Mouse (Mus musculus): ENCODE results near the gene Ppm1m. TPM values are rescaled to one million over a fixed set of nuclear protein-coding genes. Genes with fewer than 3 reads are reported as not detected.
A peak's percentile ranks its signal among the peaks of the same experiment; 100 is the strongest.

The Ppm1m gene
- polyA plus RNA-seq, 1 experiment from 2014 or later: 11.1 TPM

GRCm38 (mm10) chr9:106230734-106231106 is 31.2 kb upstream of the Ppm1m start:
- H3K27me3 ChIP-seq (ENCODE audit: insufficient read depth, low read length): peaks cover 4% of the 10 kb centered on the region; the same call in 1 of the 2 replicates
- 33% methylated on average over 3 of the region's 3 CpGs for WGBS (ENCODE audit: insufficient replicate concordance)
- H3K9ac ChIP-seq (replicated peaks): no peak overlapping the region
- H3K4me1 ChIP-seq (ENCODE audit: insufficient read depth): peaks cover 10% of the 10 kb centered on the region
- H3K9me3 ChIP-seq (ENCODE audit: low read length): no peaks in the 10 kb centered on the region
- H3K27ac ChIP-seq (ENCODE audit: low read depth): peak overlapping the region; percentile 58
- H3K4me3 ChIP-seq (ENCODE audit: low read depth, low read length): no peak overlapping the region
- peaks cover 29% of the 10 kb centered on the region for H3K36me3 ChIP-seq (replicated peaks; ENCODE audit: insufficient read depth, low read length)
- TF ChIP-seq EP300 (IDR thresholded peaks at IDR 0.05; ENCODE audit: low read depth) (no peak), CTCF (IDR thresholded peaks at IDR 0.05; ENCODE audit: low read depth) (peak; percentile 38; the same call in 1 of the 2 replicates)
- ATAC-seq (no peak), DNase-seq (no peak)
- H3K4me2 ChIP-seq (ENCODE audit: low read depth, low read length): no peak overlapping the region

DNA sequence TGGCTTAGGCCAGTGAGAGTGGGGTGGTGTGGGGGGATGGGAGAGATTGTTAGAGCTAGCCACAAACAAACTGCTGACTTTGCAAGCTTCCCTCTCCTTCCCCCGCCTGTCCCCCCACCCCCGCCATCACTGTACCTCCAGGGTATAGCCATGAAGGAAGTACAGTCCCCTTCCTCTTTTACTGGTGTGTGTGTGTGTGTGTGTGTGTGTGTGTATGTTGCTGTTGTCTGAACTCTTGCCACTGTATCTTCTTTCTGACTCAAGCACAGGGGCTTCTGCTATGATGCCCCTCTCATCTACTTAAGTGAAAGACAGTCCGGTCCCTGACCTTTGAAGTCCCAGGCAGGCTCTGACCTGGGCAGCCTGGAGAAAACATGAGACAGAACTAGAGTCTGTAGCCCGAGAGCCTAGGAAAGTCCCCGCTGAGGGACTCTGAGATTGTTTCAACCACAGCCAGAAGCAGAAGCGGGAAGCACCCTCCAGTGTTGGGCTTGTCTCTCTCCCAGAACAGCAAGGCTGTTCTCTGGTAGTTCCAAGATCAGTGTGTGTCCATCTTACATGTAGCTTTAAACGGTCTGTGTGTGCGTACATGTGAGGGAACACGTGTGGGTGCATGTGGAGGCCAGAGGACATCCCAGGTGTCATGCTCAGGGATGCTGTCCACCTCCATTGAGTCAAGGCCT is 30.6 kb upstream of the Ppm1m start:
- Histone ChIP-seq H3K27me3 (ENCODE audit: insufficient read depth, low read length) (peaks cover 4% of the 10 kb centered on the region; the same call in 1 of the 2 replicates), H3K4me1 (ENCODE audit: insufficient read depth) (peaks cover 11% of the 10 kb centered on the region), H3K27ac (ENCODE audit: low read depth) (peak overlapping the region; percentile 58), H3K4me3 (ENCODE audit: low read depth, low read length) (no peak overlapping the region), H3K4me2 (ENCODE audit: low read depth, low read length) (no peak overlapping the region), H3K36me3 (replicated peaks; ENCODE audit: insufficient read depth, low read length) (peaks cover 24% of the 10 kb centered on the region), H3K9ac (replicated peaks) (no peak overlapping the region), H3K9me3 (ENCODE audit: low read length) (no peaks in the 10 kb centered on the region)
- WGBS (ENCODE audit: insufficient replicate concordance): 51% methylated on average over 9 of the region's 9 CpGs
- TF ChIP-seq EP300 (IDR thresholded peaks at IDR 0.05; ENCODE audit: low read depth): no peak
- TF ChIP-seq CTCF (IDR thresholded peaks at IDR 0.05; ENCODE audit: low read depth): no peak
- DNase-seq (no peak), ATAC-seq (peak; percentile 52)

DNA sequence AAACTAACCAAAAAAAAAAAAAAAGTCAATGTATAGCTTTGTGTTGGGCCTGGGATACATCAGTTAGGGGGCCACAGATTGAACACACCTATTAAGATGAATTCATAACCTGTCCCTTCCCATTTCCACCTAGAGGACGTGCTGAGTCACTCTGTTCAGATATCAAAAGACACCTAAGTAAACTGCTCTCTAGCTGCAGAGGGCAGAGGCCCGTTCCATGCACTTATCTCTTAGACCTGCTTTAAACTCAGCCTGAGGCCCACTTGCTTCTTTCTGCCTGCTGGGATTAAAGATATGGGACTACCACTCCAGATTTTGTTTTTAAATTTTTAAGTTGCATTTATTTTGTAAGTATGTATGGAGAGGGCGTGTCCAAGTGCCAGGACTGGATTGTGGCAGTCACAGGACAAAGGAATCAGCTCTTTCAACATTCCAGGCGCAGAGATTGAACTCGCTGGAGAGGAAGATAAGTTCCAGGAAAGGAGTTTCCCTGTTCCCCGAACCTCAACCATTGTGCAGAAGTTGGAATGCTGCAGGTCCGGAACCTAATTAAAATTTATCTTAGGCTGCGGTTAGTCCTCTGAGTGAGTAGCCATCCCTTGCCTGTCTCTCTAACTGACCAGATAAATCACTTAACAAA is 28.4 kb upstream of the Ppm1m start:
- TF ChIP-seq CTCF (IDR thresholded peaks at IDR 0.05; ENCODE audit: low read depth) (no peak), EP300 (IDR thresholded peaks at IDR 0.05; ENCODE audit: low read depth) (peak; percentile 36; the same call in 1 of the 2 replicates)
- Histone ChIP-seq H3K36me3 (replicated peaks; ENCODE audit: insufficient read depth, low read length) (peaks cover 3% of the 10 kb centered on the region; the same call in 1 of the 2 replicates), H3K4me1 (ENCODE audit: insufficient read depth) (peaks cover 11% of the 10 kb centered on the region), H3K27me3 (ENCODE audit: insufficient read depth, low read length) (peaks cover 4% of the 10 kb centered on the region; the same call in 1 of the 2 replicates), H3K27ac (ENCODE audit: low read depth) (no peak overlapping the region), H3K4me2 (ENCODE audit: low read depth, low read length) (no peak overlapping the region), H3K9ac (replicated peaks) (no peak overlapping the region), H3K4me3 (ENCODE audit: low read depth, low read length) (no peak overlapping the region), H3K9me3 (ENCODE audit: low read length) (no peaks in the 10 kb centered on the region)
- 58% methylated on average over 8 of the region's 8 CpGs for WGBS (ENCODE audit: insufficient replicate concordance)
- DNase-seq: no peak
- ATAC-seq: peak; percentile 22

- Histone ChIP-seq H3K9me3 (ENCODE audit: low read length) (no peaks in the 10 kb centered on the region), H3K27me3 (ENCODE audit: insufficient read depth, low read length) (peaks cover 4% of the 10 kb centered on the region; the same call in 1 of the 2 replicates), H3K4me2 (ENCODE audit: low read depth, low read length) (peak overlapping the region; percentile 67), H3K36me3 (replicated peaks; ENCODE audit: insufficient read depth, low read length) (no peaks in the 10 kb centered on the region), H3K27ac (ENCODE audit: low read depth) (no peak overlapping the region), H3K9ac (replicated peaks) (peak overlapping the region; percentile 4), H3K4me1 (ENCODE audit: insufficient read depth) (peaks cover 11% of the 10 kb centered on the region), H3K4me3 (ENCODE audit: low read depth, low read length) (peak overlapping the region; percentile 35)
- 5% methylated on average over 34 of the region's 34 CpGs for WGBS (ENCODE audit: insufficient replicate concordance)
- ATAC-seq: 0 out of 2 replicates have a peak, but pooled peaks have one; percentile 4
- no peak for DNase-seq
- no peak for TF ChIP-seq EP300 (IDR thresholded peaks at IDR 0.05; ENCODE audit: low read depth)
- peak; percentile 40 for TF ChIP-seq CTCF (IDR thresholded peaks at IDR 0.05; ENCODE audit: low read depth)
These were observed 26.7 kb upstream of the Ppm1m start for GRCm38 (mm10) chr9:106226151-106226682.

- ATAC-seq (no peak), DNase-seq (no peak)
- WGBS (ENCODE audit: insufficient replicate concordance): 56% methylated on average over 24 of the region's 24 CpGs
- peaks cover 4% of the 10 kb centered on the region; the same call in 1 of the 2 replicates for H3K27me3 ChIP-seq (ENCODE audit: insufficient read depth, low read length)
- peak overlapping the region; percentile 67 for H3K4me2 ChIP-seq (ENCODE audit: low read depth, low read length)
- H3K4me1 ChIP-seq (ENCODE audit: insufficient read depth): peaks cover 11% of the 10 kb centered on the region
- no peaks in the 10 kb centered on the region for H3K9me3 ChIP-seq (ENCODE audit: low read length)
- TF ChIP-seq CTCF (IDR thresholded peaks at IDR 0.05; ENCODE audit: low read depth) (no peak), EP300 (IDR thresholded peaks at IDR 0.05; ENCODE audit: low read depth) (no peak)
- H3K9ac ChIP-seq (replicated peaks): no peak overlapping the region; the same call in 1 of the 2 replicates
- H3K36me3 ChIP-seq (replicated peaks; ENCODE audit: insufficient read depth, low read length): no peaks in the 10 kb centered on the region
- peak overlapping the region; percentile 35 for H3K4me3 ChIP-seq (ENCODE audit: low read depth, low read length)
- H3K27ac ChIP-seq (ENCODE audit: low read depth): no peak overlapping the region
These were observed 26.1 kb upstream of the Ppm1m start for GRCm38 (mm10) chr9:106225469-106226150.

Data from liver, postnatal 0 days (tissue).